Mouse (Mus musculus) limb, embryonic 11.5 days (tissue): ENCODE measurements at regions not wholly inside any gene's neighbourhood (a gene's known extent, or its start where the extent isn't known, plus 50 kb on each side); places are given as distances from the start of the nearest gene placed in this dataset.
"Not testable (repeated sequence)": the region's sequence is repeated elsewhere in the genome, so short reads cannot be mapped to it uniquely, and the experiment has no call there.

ENCODE experiments used
- ATAC-seq: fragments of 200-750 bp; cut with Nextera tagmentation; 2 replicates; pipeline ENCODE4 v1.8.0; 2017; ENCODE audit warnings: low read depth; ENCODE audit not compliant: insufficient number of reproducible peaks, low FRiP score, low TSS enrichment
- DNase-seq: peaks from one replicate; pipeline ENCODE4 v3.0.0-alpha.2; 2015; ENCODE audit warnings: low spot score
- H3K27ac ChIP-seq: fragments of 300-500 bp; sonication (generic); replicated peaks from 2 replicates; pipeline ENCODE4 v1.5.1; 2014; ENCODE audit warnings: low read depth, mild to moderate bottlenecking, low read length
- H3K27me3 ChIP-seq: fragments of 300-500 bp; sonication (generic); 2 replicates; pipeline ENCODE4 v1.6.1; 2014; ENCODE audit warnings: mild to moderate bottlenecking, low read length, mixed read lengths; ENCODE audit not compliant: control insufficient read depth, insufficient read depth
- H3K36me3 ChIP-seq: fragments of 300-500 bp; sonication (generic); 2 replicates; pipeline ENCODE4 v1.6.1; 2014; ENCODE audit warnings: mild to moderate bottlenecking, low read length, moderate library complexity, mixed read lengths; ENCODE audit not compliant: control insufficient read depth, insufficient read depth
- H3K4me1 ChIP-seq: fragments of 300-500 bp; sonication (generic); 2 replicates; pipeline ENCODE4 v1.6.1; 2014; ENCODE audit warnings: low read length, mixed read lengths; ENCODE audit not compliant: control insufficient read depth, insufficient read depth
- H3K4me2 ChIP-seq: fragments of 300-500 bp; sonication (generic); 2 replicates; pipeline ENCODE4 v1.6.1; 2014; ENCODE audit warnings: low read depth, mild to moderate bottlenecking, moderate library complexity; ENCODE audit not compliant: severe bottlenecking
- H3K4me3 ChIP-seq: fragments of 300-500 bp; sonication (generic); 2 replicates; pipeline ENCODE4 v1.5.1; 2014; ENCODE audit warnings: low read depth, low read length
- H3K9ac ChIP-seq: fragments of 300-500 bp; sonication (generic); 2 replicates; pipeline ENCODE4 v1.6.1; 2014; ENCODE audit warnings: mild to moderate bottlenecking, low read length
- H3K9me3 ChIP-seq: fragments of 300-500 bp; sonication (generic); 2 replicates; pipeline ENCODE4 v1.6.1; 2016; ENCODE audit warnings: low read length; ENCODE audit not compliant: control insufficient read depth
- WGBS: fragments of 180-500 bp; shearing (Covaris S2); extraction: QIAGEN DNeasy Blood & Tissue Kit; methylation state at CpG from one replicate; pipeline ENCODE4 v1.1.7; 2014; 5-methylcytosine and 5-hydroxymethylcytosine counted together

DNA sequence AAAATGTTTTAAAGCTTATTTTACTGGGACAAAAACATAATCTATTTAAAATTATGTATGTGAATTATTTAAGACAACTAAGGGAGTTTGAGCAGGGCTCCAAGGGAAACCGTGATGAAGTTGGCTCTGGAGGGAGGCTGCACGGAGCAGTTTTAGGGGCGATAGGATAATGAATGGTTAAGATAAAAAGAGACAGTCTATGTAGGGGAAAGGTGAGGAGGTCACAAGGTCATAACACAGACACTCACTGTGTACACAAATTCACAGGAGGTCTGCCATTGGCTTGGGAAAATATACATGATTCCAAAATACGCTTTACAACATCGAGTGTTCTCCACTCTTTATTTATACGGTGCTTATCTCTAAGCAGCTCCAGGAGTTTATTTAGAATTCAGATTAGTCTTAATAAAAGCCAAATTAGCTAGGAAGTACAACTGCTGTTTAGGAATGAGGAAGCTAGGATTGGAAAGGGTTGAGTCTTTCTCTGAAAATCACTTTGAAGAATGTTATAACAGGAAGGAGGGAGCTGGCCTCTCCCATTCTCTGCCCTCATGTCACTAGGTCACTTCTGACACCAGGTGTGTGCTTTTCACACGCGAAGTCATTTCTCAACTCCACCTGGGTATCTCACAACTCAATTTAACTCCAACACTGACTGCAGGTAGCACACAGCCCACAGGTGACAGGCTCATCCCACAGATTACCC is 134.3 kb downstream of the Mterf1b start:
- Histone ChIP-seq H3K9ac (no peak overlapping the region), H3K27me3 (no peaks in the 10 kb centered on the region), H3K4me3 (no peak overlapping the region), H3K9me3 (no peaks in the 10 kb centered on the region), H3K36me3 (no peaks in the 10 kb centered on the region), H3K4me2 (no peak overlapping the region), H3K4me1 (no peaks in the 10 kb centered on the region), H3K27ac (no peak overlapping the region)
- ATAC-seq (no peak), DNase-seq (no peak)
- whole genome bisulfite sequencing = 12% methylated on average over 8 of the region's 8 CpGs

DNA sequence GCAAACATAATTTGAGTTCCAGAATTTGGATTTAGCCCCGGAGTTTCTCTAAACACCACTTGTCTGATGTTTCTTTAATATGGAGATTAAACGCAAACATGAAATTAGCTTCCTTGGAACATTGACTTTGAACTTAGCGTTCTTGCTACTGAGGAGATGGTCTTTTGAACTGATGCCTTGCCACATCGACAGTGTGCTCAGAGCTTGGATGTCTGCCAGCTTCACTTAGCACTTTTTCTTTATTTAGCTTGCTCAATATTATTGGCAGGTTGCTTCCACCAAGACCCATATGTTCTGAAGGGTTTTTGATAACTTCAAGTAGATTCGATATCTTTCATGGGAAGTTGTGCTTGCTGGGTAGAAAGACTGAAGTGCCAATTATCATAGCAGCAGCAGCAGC is 143.5 kb downstream of the Mterf1b start:
- ATAC-seq (no peak), DNase-seq (no peak)
- H3K27me3 ChIP-seq = no peaks in the 10 kb centered on the region
- no peak overlapping the region for H3K4me3 ChIP-seq
- no peak overlapping the region for H3K4me2 ChIP-seq
- H3K9ac ChIP-seq = no peak overlapping the region
- no peak overlapping the region for H3K27ac ChIP-seq
- 90% methylated on average over 5 of the region's 5 CpGs for WGBS
- no peaks in the 10 kb centered on the region for H3K9me3 ChIP-seq
- H3K36me3 ChIP-seq = no peaks in the 10 kb centered on the region
- H3K4me1 ChIP-seq = no peaks in the 10 kb centered on the region

DNA sequence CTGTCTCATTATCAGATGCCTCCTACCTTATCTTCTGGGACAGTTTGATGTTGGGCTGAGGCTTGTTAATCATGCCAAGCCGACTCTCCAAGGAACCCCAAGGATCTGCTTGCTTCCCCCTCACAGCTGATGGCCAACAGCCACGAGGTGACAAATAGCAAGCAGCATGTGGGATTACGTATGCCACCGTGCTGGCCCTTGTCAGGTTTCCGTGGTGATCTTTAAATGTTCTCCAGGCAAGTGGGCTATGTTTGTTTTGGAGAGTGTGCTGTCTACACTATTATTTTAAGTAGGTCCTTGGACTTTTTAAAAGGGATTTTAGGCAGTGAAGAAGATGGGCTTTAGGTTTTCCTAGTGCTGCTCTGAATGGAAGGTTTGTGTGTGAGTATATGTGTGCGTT is 149.8 kb downstream of the Mterf1b start:
- H3K4me1 ChIP-seq = no peaks in the 10 kb centered on the region
- no peak overlapping the region for H3K27ac ChIP-seq
- no peaks in the 10 kb centered on the region for H3K27me3 ChIP-seq
- no peak overlapping the region for H3K4me3 ChIP-seq
- DNase-seq (no peak), ATAC-seq (no peak)
- no peak overlapping the region for H3K4me2 ChIP-seq
- no peak overlapping the region for H3K9ac ChIP-seq
- 30% methylated on average over 6 of the region's 6 CpGs for WGBS
- H3K36me3 ChIP-seq = no peaks in the 10 kb centered on the region
- H3K9me3 ChIP-seq = no peaks in the 10 kb centered on the region

DNA sequence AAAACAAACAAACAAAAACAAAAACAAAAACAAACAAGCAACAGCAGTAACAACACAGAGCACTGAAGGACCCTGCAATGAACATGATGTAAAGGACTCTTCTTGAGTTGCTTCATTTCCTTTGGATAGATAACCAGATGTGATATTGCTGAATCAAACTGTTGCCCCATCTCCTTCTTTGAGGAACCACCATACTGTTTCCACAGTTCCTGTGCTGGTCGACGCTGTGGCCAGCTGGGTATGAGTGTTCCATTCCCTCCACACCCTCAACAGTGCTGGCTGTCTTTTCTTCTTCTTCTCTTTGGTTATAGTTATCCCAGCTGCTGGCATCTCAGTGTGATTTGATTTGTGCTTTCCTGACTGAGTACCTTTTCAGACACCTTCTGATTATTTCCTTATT is 152.3 kb downstream of the Mterf1b start:
- no peaks in the 10 kb centered on the region for H3K4me1 ChIP-seq

DNA sequence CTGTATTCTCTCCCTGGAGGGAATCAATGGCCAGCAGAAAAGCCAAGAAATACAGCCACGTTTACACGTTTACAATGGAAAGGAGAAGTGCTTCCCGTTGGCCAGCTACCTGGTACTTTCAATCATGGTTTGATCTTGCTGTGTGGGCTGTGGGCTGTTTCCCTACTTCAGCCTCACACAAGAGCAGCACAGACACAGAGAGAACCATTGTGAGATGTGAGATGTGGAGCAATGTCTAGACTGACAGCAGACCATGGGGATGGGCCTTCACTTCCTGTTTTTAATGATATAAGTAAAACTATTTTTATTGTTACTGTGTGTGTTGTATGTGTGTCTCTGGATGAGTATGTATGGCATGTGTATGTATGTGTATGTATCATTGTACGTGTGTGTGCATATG is 156.2 kb downstream of the Mterf1b start:
- 73% methylated on average over 4 of the region's 4 CpGs for WGBS
- H3K9me3 ChIP-seq = no peaks in the 10 kb centered on the region
- DNase-seq = no peak

More for the DNA sequence above, 152.3 kb downstream of the Mterf1b start:
- WGBS = 81% methylated on average over 2 of the region's 2 CpGs
- ATAC-seq (no peak), DNase-seq (no peak)
- no peak overlapping the region for H3K4me2 ChIP-seq
- no peaks in the 10 kb centered on the region for H3K36me3 ChIP-seq
- no peak overlapping the region for H3K9ac ChIP-seq
- H3K4me3 ChIP-seq = no peak overlapping the region
- H3K9me3 ChIP-seq = no peaks in the 10 kb centered on the region
- no peaks in the 10 kb centered on the region for H3K27me3 ChIP-seq
- no peak overlapping the region for H3K27ac ChIP-seq

DNA sequence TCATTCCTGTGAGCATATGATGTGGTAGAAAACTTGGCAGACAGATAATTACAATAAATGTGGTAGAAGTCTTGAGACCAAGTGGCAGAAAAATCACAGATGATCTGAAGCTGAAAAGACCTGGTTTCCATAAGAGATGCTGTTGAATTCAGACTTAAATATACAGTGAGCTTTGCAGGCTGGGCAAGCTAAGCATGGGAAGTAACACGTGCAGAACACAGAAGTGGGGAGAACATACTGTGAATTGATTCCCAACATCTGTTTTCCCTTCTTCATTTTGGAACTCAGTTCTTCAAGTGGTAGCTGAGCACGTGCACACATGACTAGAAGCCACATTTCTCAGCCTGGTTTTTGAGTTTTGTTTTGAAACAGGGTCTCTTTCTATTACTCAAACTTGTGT is 157.8 kb downstream of the Mterf1b start:
- peaks cover under 1% of the 10 kb centered on the region; the same call in 1 of the 2 replicates for H3K4me1 ChIP-seq
- no peaks in the 10 kb centered on the region for H3K27me3 ChIP-seq
- H3K9me3 ChIP-seq = no peaks in the 10 kb centered on the region
- DNase-seq (no peak), ATAC-seq (no peak)
- no peak overlapping the region for H3K27ac ChIP-seq
- 60% methylated on average over 2 of the region's 2 CpGs for WGBS
- no peaks in the 10 kb centered on the region for H3K36me3 ChIP-seq
- H3K9ac ChIP-seq = no peak overlapping the region
- no peak overlapping the region for H3K4me2 ChIP-seq
- H3K4me3 ChIP-seq = no peak overlapping the region

More for the DNA sequence above, 156.2 kb downstream of the Mterf1b start:
- H3K4me3 ChIP-seq = no peak overlapping the region
- H3K4me1 ChIP-seq = no peaks in the 10 kb centered on the region
- no peaks in the 10 kb centered on the region for H3K27me3 ChIP-seq
- no peaks in the 10 kb centered on the region for H3K36me3 ChIP-seq
- no peak overlapping the region for H3K4me2 ChIP-seq
- no peak for ATAC-seq
- no peak overlapping the region for H3K27ac ChIP-seq
- H3K9ac ChIP-seq = no peak overlapping the region

DNA sequence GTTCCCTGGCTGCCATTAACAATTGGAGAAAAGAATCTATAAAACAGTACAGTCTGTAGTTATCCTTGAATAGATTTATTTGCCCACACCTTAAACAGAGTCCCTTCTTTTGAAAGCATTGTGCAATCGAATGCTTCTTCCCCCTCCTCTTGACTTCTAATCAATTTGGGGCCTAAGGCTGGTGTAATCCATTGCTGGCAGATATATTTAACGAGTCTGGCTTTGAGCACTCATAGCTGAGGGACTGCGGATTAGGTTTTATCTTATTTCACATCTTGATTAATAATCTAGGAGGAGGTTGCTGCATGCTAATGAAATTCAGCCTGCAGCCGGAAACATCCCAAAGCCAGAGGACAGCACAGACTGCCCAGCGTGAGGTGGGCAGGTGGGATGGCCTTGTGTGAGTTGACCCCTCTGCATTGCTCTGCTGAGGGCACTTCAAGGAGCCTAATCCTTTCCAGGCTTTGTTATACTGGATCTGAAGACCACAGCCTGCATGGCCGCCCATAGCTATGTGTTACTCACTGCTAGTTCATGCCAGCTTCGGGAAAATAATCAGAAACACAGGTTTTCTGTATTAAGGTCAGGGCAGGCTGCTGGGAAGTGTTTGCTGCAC is 163.6 kb downstream of the Mterf1b start:
- Histone ChIP-seq H3K4me1 (peaks cover 7% of the 10 kb centered on the region), H3K4me3 (no peak overlapping the region), H3K27me3 (no peaks in the 10 kb centered on the region), H3K9ac (no peak overlapping the region), H3K4me2 (no peak overlapping the region), H3K9me3 (no peaks in the 10 kb centered on the region), H3K36me3 (no peaks in the 10 kb centered on the region), H3K27ac (no peak overlapping the region; the same call in 1 of the 2 replicates)
- ATAC-seq (no peak), DNase-seq (peak; percentile 44)
- 33% methylated on average over 7 of the region's 7 CpGs for WGBS

DNA sequence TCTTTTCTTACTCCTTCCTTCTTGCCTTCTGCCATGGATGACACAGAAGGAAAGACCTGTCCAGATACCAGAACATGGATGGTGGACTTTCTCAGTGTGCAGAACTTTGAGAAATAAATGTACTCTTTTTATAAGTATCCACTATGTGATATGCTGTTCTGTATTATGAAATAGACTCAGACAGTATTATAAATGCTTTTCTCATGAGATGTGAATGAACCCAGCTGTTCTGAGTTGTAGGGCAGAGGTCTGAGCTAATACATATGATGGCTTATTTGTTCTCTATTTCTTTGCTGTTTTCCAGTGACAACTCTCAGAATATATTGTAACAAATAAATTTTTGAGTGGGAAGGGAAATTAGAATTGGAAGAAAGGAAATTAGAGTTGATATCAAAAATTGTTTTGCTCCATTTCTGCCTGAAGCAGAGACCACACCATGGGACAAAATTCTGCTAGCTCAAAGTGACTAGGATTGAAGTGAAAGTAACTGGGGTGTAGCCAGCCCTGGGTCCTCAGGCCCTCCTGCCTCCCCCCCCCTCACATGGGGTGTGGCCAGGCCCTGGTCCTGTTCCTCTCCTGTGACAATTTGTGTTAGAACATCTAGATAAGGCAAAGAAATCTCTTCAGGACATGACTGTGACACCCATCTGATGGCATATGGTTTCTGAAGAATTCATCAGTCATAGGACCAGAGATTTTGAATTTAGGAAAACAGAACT is 164.5 kb downstream of the Mterf1b start:
- not testable (repeated sequence) for H3K4me1 ChIP-seq, H3K4me3 ChIP-seq, DNase-seq, H3K36me3 ChIP-seq, H3K9me3 ChIP-seq, H3K4me2 ChIP-seq, ATAC-seq, H3K9ac ChIP-seq, H3K27me3 ChIP-seq, H3K27ac ChIP-seq
